Mouse (Mus musculus): ENCODE measurements at regions not wholly inside any gene's neighbourhood (a gene's known extent, or its start where the extent isn't known, plus 50 kb on each side); places are given as distances from the start of the nearest gene placed in this dataset.

DNA sequence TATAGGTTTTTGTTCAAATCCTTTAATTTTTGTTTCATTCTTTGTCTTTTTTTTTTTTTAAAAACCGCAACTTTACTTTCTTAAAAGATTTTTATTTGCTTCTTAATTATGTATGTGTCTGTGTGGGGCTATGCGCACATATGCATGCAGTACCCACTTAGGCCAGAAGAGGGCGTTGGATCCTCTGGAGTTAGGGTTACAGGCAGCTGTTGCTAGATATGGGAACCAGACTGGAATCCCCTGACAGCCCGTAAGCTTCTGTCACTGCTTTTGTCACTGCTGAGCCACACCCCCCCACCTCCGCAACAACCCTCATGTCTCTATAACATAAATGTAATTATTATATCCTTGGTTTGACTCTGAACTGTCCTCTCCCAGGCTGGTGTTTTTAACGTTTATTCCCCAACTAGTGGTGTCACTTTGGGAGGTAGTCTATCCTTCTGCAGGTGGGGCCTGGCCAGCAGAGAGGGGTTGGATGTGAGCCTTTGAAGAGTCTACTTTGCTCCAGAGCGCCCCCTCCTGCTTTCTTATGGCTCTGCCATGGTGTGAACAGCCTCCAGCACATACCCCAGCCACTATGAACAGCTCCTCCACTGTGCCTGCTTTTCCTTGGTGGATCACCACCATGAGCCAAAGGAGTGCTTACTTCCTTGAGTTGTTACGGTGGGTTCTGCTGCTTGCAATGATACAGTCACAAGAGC is 332.7 kb upstream of the Runx1 start:
- Histone ChIP-seq H3ac (ENCODE audit: control insufficient read depth, insufficient read length) (no peak overlapping the region), H3K4me2 (ENCODE audit: low read depth) (no peak overlapping the region), H3K4me3 (no peak overlapping the region), H3K27me3 (ENCODE audit: control insufficient read depth, insufficient read depth, insufficient read length) (no peaks in the 10 kb centered on the region), H3K79me2 (ENCODE audit: control insufficient read depth, insufficient read depth) (no peaks in the 10 kb centered on the region), H3K36me3 (ENCODE audit: control insufficient read depth, insufficient read depth) (no peaks in the 10 kb centered on the region)
- TF ChIP-seq POLR2AphosphoS2 (IDR thresholded peaks at IDR 0.05; ENCODE audit: insufficient read length, low read depth) (no peak), USF1 (IDR thresholded peaks at IDR 0.05; ENCODE audit: low read depth) (no peak), POLR2A (IDR thresholded peaks at IDR 0.05; ENCODE audit: insufficient read length, low read depth) (no peak), CEBPB (IDR thresholded peaks at IDR 0.05; ENCODE audit: insufficient read depth, poor library complexity, severe bottlenecking) (no peak)

DNA sequence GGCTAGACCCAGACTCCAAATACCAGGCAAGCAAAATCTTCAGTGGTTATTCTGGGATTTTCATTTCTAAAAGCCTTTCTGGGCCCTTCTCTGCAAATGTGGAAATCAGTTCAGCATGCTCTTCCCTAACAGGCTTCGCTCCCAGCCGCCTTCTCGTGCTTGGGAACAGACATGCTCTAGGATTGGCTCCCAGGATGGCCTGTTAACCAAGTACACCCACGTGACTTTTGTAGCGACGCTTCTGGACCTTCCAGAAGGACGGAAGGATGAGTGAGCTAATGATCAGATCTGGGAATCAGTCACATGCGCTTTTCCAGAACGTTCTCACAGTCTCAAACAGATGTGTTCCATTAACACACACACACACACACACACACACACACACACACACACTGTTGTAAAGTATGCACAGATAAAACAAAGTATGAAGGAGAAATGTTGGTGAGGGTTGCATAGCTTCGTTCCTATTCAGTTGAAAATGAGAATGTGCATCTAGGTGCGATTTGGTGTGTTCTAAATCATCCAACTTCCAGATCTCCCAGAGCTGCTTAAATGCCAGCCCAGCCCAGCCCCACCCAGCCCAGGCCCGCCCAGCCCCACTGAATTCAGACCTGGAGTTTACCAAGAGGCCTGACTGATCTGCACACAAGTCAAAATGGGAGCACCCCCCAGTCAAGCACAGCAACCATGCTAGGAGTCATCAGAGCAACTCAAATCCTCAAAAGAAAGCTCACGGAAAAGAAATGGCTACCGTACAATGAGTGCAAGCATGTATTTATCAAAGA is 327.8 kb upstream of the Runx1 start:
- Histone ChIP-seq H3ac (ENCODE audit: control insufficient read depth, insufficient read length) (no peak overlapping the region), H3K4me3 (no peak overlapping the region), H3K79me2 (ENCODE audit: control insufficient read depth, insufficient read depth) (no peaks in the 10 kb centered on the region), H3K27me3 (ENCODE audit: control insufficient read depth, insufficient read depth, insufficient read length) (no peaks in the 10 kb centered on the region), H3K4me2 (ENCODE audit: low read depth) (no peak overlapping the region), H3K36me3 (ENCODE audit: control insufficient read depth, insufficient read depth) (no peaks in the 10 kb centered on the region)
- TF ChIP-seq MYOG (IDR thresholded peaks at IDR 0.05; ENCODE audit: control insufficient read depth in 1 of 3, insufficient read depth in 1 of 3, insufficient read length in 2 of 3, low read depth in 2 of 3) (no peak), USF1 (IDR thresholded peaks at IDR 0.05; ENCODE audit: low read depth) (no peak), SRF (IDR thresholded peaks at IDR 0.05; ENCODE audit: control insufficient read depth, insufficient read length, low read depth) (no peak), E2F4 (IDR thresholded peaks at IDR 0.05; ENCODE audit: insufficient read depth) (no peak), CEBPB (IDR thresholded peaks at IDR 0.05; ENCODE audit: insufficient read depth, poor library complexity, severe bottlenecking) (no peak), POLR2A (IDR thresholded peaks at IDR 0.05; ENCODE audit: insufficient read length, low read depth) (no peak)

DNA sequence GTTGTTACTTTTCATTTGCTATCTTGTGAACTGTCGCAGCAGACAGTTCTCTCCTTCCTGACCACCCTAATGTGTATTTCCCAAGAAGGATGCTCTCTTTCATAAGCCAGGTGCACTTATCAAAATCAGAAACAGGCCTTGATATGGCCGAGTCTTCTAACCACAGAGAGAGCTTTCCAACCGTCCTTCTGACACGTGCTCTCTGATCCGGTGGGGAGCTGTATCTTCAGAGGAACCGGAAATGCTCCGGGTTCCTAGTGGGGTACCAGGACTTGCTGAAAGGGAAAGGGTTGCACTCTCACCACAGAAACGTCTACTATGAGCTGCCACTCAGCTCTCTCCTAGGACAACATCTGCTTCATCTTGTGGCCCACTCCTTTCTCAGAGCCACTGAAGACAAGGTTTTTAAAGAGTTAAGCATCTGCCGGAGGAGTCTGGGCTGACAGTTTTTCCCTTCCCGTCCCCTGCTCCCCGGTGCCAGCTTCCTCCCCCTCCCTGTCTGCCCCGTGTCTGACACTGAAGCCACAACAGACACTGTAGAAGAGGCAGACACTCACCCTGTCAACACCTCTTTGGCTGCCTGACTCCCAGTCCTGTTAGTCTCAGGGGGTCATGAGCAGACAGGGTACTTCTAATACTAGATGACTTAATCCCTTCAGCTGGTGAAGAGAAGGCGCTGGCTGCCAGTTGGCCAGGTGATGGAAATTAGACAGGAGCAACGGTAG is 327.0 kb upstream of the Runx1 start:
- Histone ChIP-seq H3K4me3 (no peak overlapping the region), H3ac (ENCODE audit: control insufficient read depth, insufficient read length) (no peak overlapping the region), H3K79me2 (ENCODE audit: control insufficient read depth, insufficient read depth) (no peaks in the 10 kb centered on the region), H3K36me3 (ENCODE audit: control insufficient read depth, insufficient read depth) (no peaks in the 10 kb centered on the region), H3K4me2 (ENCODE audit: low read depth) (peak overlapping the region; percentile 41), H3K27me3 (ENCODE audit: control insufficient read depth, insufficient read depth, insufficient read length) (no peaks in the 10 kb centered on the region)
- TF ChIP-seq USF1 (IDR thresholded peaks at IDR 0.05; ENCODE audit: low read depth), result no peak

DNA sequence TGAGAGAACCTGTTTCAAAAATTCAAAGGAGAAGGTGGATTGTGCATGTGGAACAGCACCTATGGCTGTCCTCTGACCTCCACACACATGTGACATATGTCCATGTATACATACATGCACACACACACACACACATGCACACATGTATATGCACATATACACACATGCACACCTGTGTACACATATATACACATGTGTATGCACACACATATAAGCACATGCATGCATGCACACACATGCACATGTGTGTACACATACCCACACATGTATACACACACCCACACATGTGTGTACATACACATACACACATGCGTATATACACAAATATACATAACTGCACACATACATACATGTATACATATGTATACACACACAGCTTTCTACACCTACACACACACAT is 326.1 kb upstream of the Runx1 start:
- no peak overlapping the region for H3ac ChIP-seq (ENCODE audit: control insufficient read depth, insufficient read length)
- no peaks in the 10 kb centered on the region for H3K79me2 ChIP-seq (ENCODE audit: control insufficient read depth, insufficient read depth)
- no peak overlapping the region for H3K4me3 ChIP-seq
- H3K4me2 ChIP-seq (ENCODE audit: low read depth), result no peak overlapping the region
- H3K36me3 ChIP-seq (ENCODE audit: control insufficient read depth, insufficient read depth), result no peaks in the 10 kb centered on the region
- no peaks in the 10 kb centered on the region for H3K27me3 ChIP-seq (ENCODE audit: control insufficient read depth, insufficient read depth, insufficient read length)
- no peak for TF ChIP-seq TCF12 (IDR thresholded peaks at IDR 0.05; ENCODE audit: insufficient read depth, poor library complexity, severe bottlenecking)
- no peak for TF ChIP-seq E2F4 (IDR thresholded peaks at IDR 0.05; ENCODE audit: insufficient read depth)
- no peak for TF ChIP-seq USF1 (IDR thresholded peaks at IDR 0.05; ENCODE audit: low read depth)
- TF ChIP-seq MYOD1 (IDR thresholded peaks at IDR 0.05; ENCODE audit: control insufficient read depth in 1 of 3, insufficient read length in 2 of 3, low read depth in 2 of 3), result no peak
- no peak for TF ChIP-seq CEBPB (IDR thresholded peaks at IDR 0.05; ENCODE audit: insufficient read depth, poor library complexity, severe bottlenecking)
- TF ChIP-seq REST (IDR thresholded peaks at IDR 0.05; ENCODE audit: insufficient read depth, insufficient read length), result no peak
- no peak for TF ChIP-seq POLR2AphosphoS2 (IDR thresholded peaks at IDR 0.05; ENCODE audit: insufficient read length, low read depth)
- no peak for TF ChIP-seq POLR2A (IDR thresholded peaks at IDR 0.05; ENCODE audit: insufficient read length, low read depth)
- TF ChIP-seq MYOG (IDR thresholded peaks at IDR 0.05; ENCODE audit: control insufficient read depth in 1 of 3, insufficient read depth in 1 of 3, insufficient read length in 2 of 3, low read depth in 2 of 3), result no peak
- no peak for TF ChIP-seq SRF (IDR thresholded peaks at IDR 0.05; ENCODE audit: control insufficient read depth, insufficient read length, low read depth)
- TF ChIP-seq TCF3 (IDR thresholded peaks at IDR 0.05; ENCODE audit: insufficient read length, low read depth), result no peak

DNA sequence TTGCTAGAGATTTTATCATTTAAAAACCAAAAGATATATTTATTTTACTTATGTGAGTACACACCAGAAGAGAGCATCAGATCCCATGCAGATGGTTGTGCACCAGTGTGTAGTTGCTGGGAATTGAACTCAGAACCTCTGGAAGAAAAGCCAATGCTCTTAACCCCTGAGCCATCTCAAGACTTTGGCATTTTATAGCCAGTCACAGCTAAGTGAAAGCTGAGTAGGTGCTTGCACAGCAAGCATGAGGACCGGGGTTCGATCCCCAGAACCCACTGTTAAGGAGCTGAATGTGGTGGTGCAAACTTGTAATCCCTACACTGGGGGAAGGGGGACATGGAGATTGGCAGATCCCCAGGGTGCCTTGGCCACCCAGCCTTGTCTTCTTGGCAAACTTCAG is 325.7 kb upstream of the Runx1 start:
- Histone ChIP-seq H3K36me3 (ENCODE audit: control insufficient read depth, insufficient read depth) (no peaks in the 10 kb centered on the region), H3ac (ENCODE audit: control insufficient read depth, insufficient read length) (no peak overlapping the region), H3K4me3 (no peak overlapping the region), H3K4me2 (ENCODE audit: low read depth) (no peak overlapping the region), H3K79me2 (ENCODE audit: control insufficient read depth, insufficient read depth) (no peaks in the 10 kb centered on the region), H3K27me3 (ENCODE audit: control insufficient read depth, insufficient read depth, insufficient read length) (no peaks in the 10 kb centered on the region)
- TF ChIP-seq TCF3 (IDR thresholded peaks at IDR 0.05; ENCODE audit: insufficient read length, low read depth) (no peak), MYOG (IDR thresholded peaks at IDR 0.05; ENCODE audit: control insufficient read depth in 1 of 3, insufficient read depth in 1 of 3, insufficient read length in 2 of 3, low read depth in 2 of 3) (no peak), SRF (IDR thresholded peaks at IDR 0.05; ENCODE audit: control insufficient read depth, insufficient read length, low read depth) (no peak), USF1 (IDR thresholded peaks at IDR 0.05; ENCODE audit: low read depth) (no peak), MAX (IDR thresholded peaks at IDR 0.05; ENCODE audit: low read depth) (no peak), POLR2AphosphoS2 (IDR thresholded peaks at IDR 0.05; ENCODE audit: insufficient read length, low read depth) (no peak), E2F4 (IDR thresholded peaks at IDR 0.05; ENCODE audit: insufficient read depth) (no peak), CEBPB (IDR thresholded peaks at IDR 0.05; ENCODE audit: insufficient read depth, poor library complexity, severe bottlenecking) (no peak), POLR2A (IDR thresholded peaks at IDR 0.05; ENCODE audit: insufficient read length, low read depth) (no peak), MYOD1 (IDR thresholded peaks at IDR 0.05; ENCODE audit: control insufficient read depth in 1 of 3, insufficient read length in 2 of 3, low read depth in 2 of 3) (no peak), TCF12 (IDR thresholded peaks at IDR 0.05; ENCODE audit: insufficient read depth, poor library complexity, severe bottlenecking) (no peak)
